Mouse (Mus musculus) hindbrain, postnatal 0 days (tissue): ENCODE measurements around the gene Arid3b. TPM values are rescaled to one million over a fixed set of nuclear protein-coding genes. Genes with fewer than 3 reads are reported as not detected.

Experiments used
- ATAC-seq: fragments of 200-750 bp; cut with Nextera tagmentation; 2 replicates; pipeline ENCODE4 v1.8.0; 2017; ENCODE audit warnings: mild to moderate bottlenecking, moderate TSS enrichment, moderate library complexity
- DNase-seq: peaks from one replicate; pipeline ENCODE4 v3.0.0-alpha.2; 2015; ENCODE audit warnings: low spot score
- H3K27ac ChIP-seq: fragments of 300-500 bp; sonication (generic); 2 replicates; pipeline ENCODE4 v1.5.1; 2014; ENCODE audit warnings: mild to moderate bottlenecking
- H3K27me3 ChIP-seq: fragments of 300-500 bp; sonication (generic); 2 replicates; pipeline ENCODE4 v1.6.1; 2014; ENCODE audit warnings: low read length, mixed read lengths; ENCODE audit not compliant: insufficient read depth
- H3K36me3 ChIP-seq: fragments of 300-500 bp; sonication (generic); 2 replicates; pipeline ENCODE4 v1.6.1; 2014; ENCODE audit warnings: low read length, mixed read lengths; ENCODE audit not compliant: insufficient read depth
- H3K4me1 ChIP-seq: fragments of 300-500 bp; sonication (generic); 2 replicates; pipeline ENCODE4 v1.6.1; 2014; ENCODE audit warnings: antibody characterized with exemption, low read length, mixed read lengths; ENCODE audit not compliant: insufficient read depth
- H3K4me2 ChIP-seq: fragments of 300-500 bp; sonication (generic); 2 replicates; pipeline ENCODE4 v1.6.1; 2014; ENCODE audit warnings: low read depth, mild to moderate bottlenecking, low read length, moderate library complexity, mixed read lengths
- H3K4me3 ChIP-seq: fragments of 300-500 bp; sonication (generic); 2 replicates; pipeline ENCODE4 v1.5.1; 2014; ENCODE audit warnings: low read length
- H3K9ac ChIP-seq: fragments of 300-500 bp; sonication (generic); replicated peaks from 2 replicates; pipeline ENCODE4 v1.6.1; 2014; ENCODE audit warnings: mild to moderate bottlenecking, low read length, moderate library complexity, mixed read lengths
- H3K9me3 ChIP-seq: fragments of 300-500 bp; sonication (generic); 2 replicates; pipeline ENCODE4 v1.6.1; 2016; ENCODE audit warnings: low read length, mixed read lengths
- CTCF ChIP-seq: IDR thresholded peaks from 2 replicates; pipeline ENCODE4 v1.5.1; 2016; ENCODE audit warnings: antibody characterized with exemption, control low read depth, low read depth
- WGBS: fragments of 180-500 bp; shearing (Covaris S2); extraction: QIAGEN DNeasy Blood & Tissue Kit; methylation state at CpG from one replicate; pipeline ENCODE4 v1.1.7; 2014; 5-methylcytosine and 5-hydroxymethylcytosine counted together
- polyA plus RNA-seq: library from polyadenylated mRNA; unstranded; fragments of >200 nt; fragmentation: Nextera tagmentation; extraction: Ambion mirVana; gene quantifications from 2 replicates; pipeline ENCODE4 v1.2.1, GENCODE M21; 2015
- total RNA-seq: library from RNA; depleted of rRNA; stranded (reverse); fragments of >200 nt; gene quantifications from 2 replicates; pipeline ENCODE4 v1.2.3, GENCODE M21; 2014

The Arid3b gene
- total and polyA plus RNA-seq, 2 experiments from 2014 or later, result 4.4 to 7.7 TPM

DNA sequence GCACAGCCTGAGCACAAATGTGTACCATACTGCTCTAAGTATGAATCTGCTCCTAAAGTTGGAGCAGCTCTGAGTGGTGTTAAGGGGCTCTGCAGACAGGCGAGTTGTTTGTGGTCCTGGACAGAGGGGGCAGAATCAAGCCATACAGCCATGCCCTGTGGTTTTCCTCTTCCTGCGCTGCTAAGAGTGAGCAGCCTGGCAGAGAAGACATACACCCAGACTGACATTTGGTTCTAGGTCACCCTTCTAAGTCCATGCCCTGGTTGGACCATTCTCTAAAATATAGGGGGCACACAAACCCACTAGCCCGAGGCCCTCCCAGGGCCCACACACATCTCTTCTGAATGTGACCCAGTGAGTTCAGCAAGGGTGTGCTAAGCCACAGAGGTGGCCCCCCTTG is 46.9 kb downstream of the Arid3b start:
- Histone ChIP-seq H3K27me3 (no peaks in the 10 kb centered on the region), H3K27ac (no peak overlapping the region), H3K4me3 (no peak overlapping the region), H3K36me3 (peaks cover 43% of the 10 kb centered on the region; the same call in 1 of the 2 replicates), H3K9me3 (no peaks in the 10 kb centered on the region), H3K4me2 (no peak overlapping the region), H3K9ac (no peak overlapping the region), H3K4me1 (no peaks in the 10 kb centered on the region)
- no peak for DNase-seq
- 85% methylated on average over 3 of the region's 3 CpGs for WGBS
- TF ChIP-seq CTCF, result no peak
- ATAC-seq, result no peak

DNA sequence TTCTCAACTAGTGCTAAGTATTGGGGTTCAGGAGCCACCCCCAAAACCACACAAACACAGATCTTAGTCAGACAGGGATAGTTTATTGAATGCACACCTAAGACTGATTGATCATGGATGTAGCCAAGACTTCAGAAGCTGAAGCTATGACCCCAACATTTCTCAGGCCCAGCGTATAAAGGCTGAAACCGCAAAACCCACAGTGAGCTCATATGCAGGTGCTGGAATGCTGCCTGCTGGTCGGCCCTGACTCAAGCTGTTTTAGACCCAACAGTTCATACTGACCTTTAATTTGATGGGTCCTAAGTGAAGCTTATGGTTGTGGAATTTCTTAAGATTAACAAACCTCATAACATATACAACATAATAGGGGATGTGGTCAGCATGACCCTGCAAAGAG is 53.9 kb downstream of the Arid3b start:
- DNase-seq (no peak), ATAC-seq (no peak)
- no peak overlapping the region for H3K4me3 ChIP-seq
- TF ChIP-seq CTCF, result no peak
- H3K36me3 ChIP-seq, result no peaks in the 10 kb centered on the region
- no peaks in the 10 kb centered on the region for H3K27me3 ChIP-seq
- H3K4me2 ChIP-seq, result no peak overlapping the region
- no peak overlapping the region for H3K27ac ChIP-seq
- no peak overlapping the region for H3K9ac ChIP-seq
- H3K4me1 ChIP-seq, result no peaks in the 10 kb centered on the region
- H3K9me3 ChIP-seq, result no peaks in the 10 kb centered on the region
- WGBS, result 90% methylated on average over 3 of the region's 3 CpGs

DNA sequence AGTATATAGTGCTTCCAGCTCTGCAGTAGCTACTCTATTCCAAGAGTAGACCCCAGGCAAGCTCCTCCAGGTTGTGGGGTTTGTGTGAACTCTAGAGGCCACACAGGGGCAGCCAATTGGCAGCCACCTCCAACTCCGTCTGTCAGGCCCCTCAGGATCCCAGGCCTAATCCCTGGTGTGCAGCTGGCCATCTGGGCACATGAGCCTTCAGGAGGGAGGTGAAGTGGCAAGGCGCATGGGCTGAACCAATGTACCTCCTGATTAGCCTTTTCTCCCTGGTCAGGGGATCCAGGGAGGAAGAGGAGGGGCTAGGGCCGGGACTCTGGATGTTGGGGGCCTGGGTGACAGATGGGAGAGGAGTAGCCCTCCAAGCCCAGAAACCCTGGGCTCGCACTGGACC is 60.9 kb downstream of the Arid3b start:
- TF ChIP-seq CTCF, result no peak
- Histone ChIP-seq H3K4me3 (no peak overlapping the region), H3K4me1 (no peaks in the 10 kb centered on the region), H3K27ac (no peak overlapping the region), H3K4me2 (no peak overlapping the region), H3K9ac (no peak overlapping the region), H3K27me3 (no peaks in the 10 kb centered on the region), H3K36me3 (no peaks in the 10 kb centered on the region), H3K9me3 (no peaks in the 10 kb centered on the region)
- DNase-seq (peak; percentile 15), ATAC-seq (peak; percentile 57)
- 49% methylated on average over 4 of the region's 4 CpGs for WGBS

- Histone ChIP-seq H3K9ac (no peak overlapping the region), H3K4me3 (no peak overlapping the region), H3K27me3 (no peaks in the 10 kb centered on the region), H3K4me1 (no peaks in the 10 kb centered on the region), H3K9me3 (no peaks in the 10 kb centered on the region), H3K27ac (no peak overlapping the region), H3K36me3 (no peaks in the 10 kb centered on the region), H3K4me2 (no peak overlapping the region)
- no peak for TF ChIP-seq CTCF
- 71% methylated on average over 5 of the region's 5 CpGs for WGBS
- ATAC-seq, result no peak
- DNase-seq, result no peak
Observed at GRCm38 (mm10) chr9:57775026-57775425, 61.6 kb downstream of the Arid3b start.

- Histone ChIP-seq H3K4me3 (no peak overlapping the region), H3K4me1 (no peaks in the 10 kb centered on the region), H3K27me3 (no peaks in the 10 kb centered on the region), H3K4me2 (no peak overlapping the region), H3K9me3 (no peaks in the 10 kb centered on the region), H3K36me3 (no peaks in the 10 kb centered on the region), H3K27ac (no peak overlapping the region), H3K9ac (no peak overlapping the region)
- 16% methylated on average over 1 of the region's 1 CpGs for WGBS
- ATAC-seq, result no peak
- TF ChIP-seq CTCF, result peak; percentile 54
- peak; percentile 35 for DNase-seq
Observed at GRCm38 (mm10) chr9:57774168-57774567, 62.4 kb downstream of the Arid3b start.

DNA sequence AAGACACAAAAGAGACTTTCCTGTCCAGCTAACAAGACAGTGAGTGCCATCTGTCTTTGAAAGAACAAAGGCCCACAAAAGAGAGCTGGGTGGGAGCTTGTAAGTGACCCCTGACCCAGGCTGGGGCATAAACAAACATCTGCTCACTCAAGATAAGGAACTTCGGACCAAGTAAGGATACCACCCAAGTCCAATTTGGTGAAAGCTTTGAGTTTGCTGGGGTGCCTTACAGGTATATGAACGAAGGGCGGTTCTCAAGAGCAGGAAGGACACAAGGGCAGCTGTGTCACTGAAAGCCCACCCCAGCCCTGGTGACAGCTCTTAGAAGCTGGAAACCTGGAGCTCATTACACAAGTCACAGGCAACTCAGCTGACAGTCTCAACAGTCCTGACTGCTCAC is 62.8 kb downstream of the Arid3b start:
- Histone ChIP-seq H3K9ac (no peak overlapping the region), H3K9me3 (no peaks in the 10 kb centered on the region), H3K27ac (no peak overlapping the region), H3K4me2 (no peak overlapping the region), H3K4me3 (no peak overlapping the region), H3K27me3 (no peaks in the 10 kb centered on the region), H3K4me1 (no peaks in the 10 kb centered on the region), H3K36me3 (no peaks in the 10 kb centered on the region)
- ATAC-seq (no peak), DNase-seq (no peak)
- WGBS, result 75% methylated on average over 3 of the region's 3 CpGs
- TF ChIP-seq CTCF, result no peak

- WGBS, result 84% methylated on average over 2 of the region's 2 CpGs
- Histone ChIP-seq H3K36me3 (no peaks in the 10 kb centered on the region), H3K4me1 (peaks cover 7% of the 10 kb centered on the region; the same call in 1 of the 2 replicates), H3K27me3 (no peaks in the 10 kb centered on the region), H3K27ac (no peak overlapping the region), H3K9me3 (no peaks in the 10 kb centered on the region), H3K9ac (no peak overlapping the region), H3K4me2 (no peak overlapping the region), H3K4me3 (no peak overlapping the region)
- ATAC-seq, result no peak
- DNase-seq, result no peak
- TF ChIP-seq CTCF, result no peak
Observed at GRCm38 (mm10) chr9:57770836-57771235, 65.8 kb downstream of the Arid3b start.
